Mouse (Mus musculus) common myeloid progenitor, adult 5-6 weeks (primary cell): ENCODE data around the gene Clns1a. TPM values are rescaled to one million over a fixed set of nuclear protein-coding genes. Genes with fewer than 3 reads are reported as not detected.

Experiments
- ATAC-seq: replicated peaks from 2 replicates; pipeline ENCODE4 v1.8.0; 2016; ENCODE audit warnings: low read depth, mild to moderate bottlenecking, moderate TSS enrichment, inconsistent platforms; ENCODE audit not compliant: poor library complexity, severe bottlenecking
- total RNA-seq: library from RNA; stranded (forward); fragments of 200-1000, 187-1606 nt; gene quantifications from 2 replicates; pipeline ENCODE4 v1.2.3, GENCODE M21; 2017

Gene Clns1a
- total RNA-seq, 1 experiment from 2014 or later, result 158 TPM

GRCm38 (mm10) chr7:97726080-97726479, 29.6 kb downstream of the Clns1a start:
- ATAC-seq, result no peak

GRCm38 (mm10) chr7:97726778-97727177, 30.3 kb downstream of the Clns1a start:
- ATAC-seq, result no peak

GRCm38 (mm10) chr7:97728666-97729614, 32.5 kb downstream of the Clns1a start:
- ATAC-seq, result no peak

GRCm38 (mm10) chr7:97730427-97730826, 34.0 kb downstream of the Clns1a start:
- no peak for ATAC-seq

- ATAC-seq, result no peak
These were observed 37.2 kb downstream of the Clns1a start for GRCm38 (mm10) chr7:97733606-97734005.

- ATAC-seq, result no peak
These were observed 38.6 kb downstream of the Clns1a start for GRCm38 (mm10) chr7:97735021-97735420.

- ATAC-seq, result no peak
These were observed 39.5 kb downstream of the Clns1a start for GRCm38 (mm10) chr7:97735886-97736420.

- no peak for ATAC-seq
These were observed 40.8 kb downstream of the Clns1a start for GRCm38 (mm10) chr7:97737256-97737637.

GRCm38 (mm10) chr7:97737638-97738456, 41.4 kb downstream of the Clns1a start, which contains the start of gene Aqp11:
Aqp11 (minus strand) TSS chr7:97738289.
- peak; percentile 77 for ATAC-seq

- peak; percentile 19; the same call in 1 of the 2 replicates for ATAC-seq
These were observed 44.5 kb downstream of the Clns1a start for GRCm38 (mm10) chr7:97740948-97741347.

GRCm38 (mm10) chr7:97741756-97742291, 45.4 kb downstream of the Clns1a start:
- ATAC-seq, result peak; percentile 12; the same call in 1 of the 2 replicates

GRCm38 (mm10) chr7:97745299-97745698, 48.9 kb downstream of the Clns1a start:
- ATAC-seq, result no peak

GRCm38 (mm10) chr7:97747176-97747707, 50.8 kb downstream of the Clns1a start:
- peak; percentile 19; the same call in 1 of the 2 replicates for ATAC-seq

GRCm38 (mm10) chr7:97747787-97748497, 51.5 kb downstream of the Clns1a start:
- peak; percentile 61 for ATAC-seq

GRCm38 (mm10) chr7:97748527-97749206, 52.2 kb downstream of the Clns1a start:
- peak; percentile 62 for ATAC-seq

- peak; percentile 33 for ATAC-seq
These were observed 53.1 kb downstream of the Clns1a start for GRCm38 (mm10) chr7:97749207-97750190.
